Mouse (Mus musculus) thymus, adult 2 months (tissue): ENCODE measurements at regions not wholly inside any gene's neighbourhood (a gene's known extent, or its start where the extent isn't known, plus 50 kb on each side); places are given as distances from the start of the nearest gene placed in this dataset.

ENCODE experiments used
- DNase-seq: peaks from one replicate; pipeline ENCODE4 v3.0.0; 2021
- H3K27ac ChIP-seq: fragments of 200-500 bp; 2 replicates; pipeline ENCODE4 v1.5.1; 2012; ENCODE audit warnings: low read length, control low read depth; ENCODE audit not compliant: control insufficient read depth, insufficient read depth
- H3K27me3 ChIP-seq: fragments of 200-500 bp; 2 replicates; pipeline ENCODE4 v1.6.1; 2012; ENCODE audit warnings: mild to moderate bottlenecking, low read length, moderate library complexity, mixed read lengths; ENCODE audit not compliant: control insufficient read depth, insufficient read depth
- H3K36me3 ChIP-seq: fragments of 200-500 bp; 2 replicates; pipeline ENCODE4 v1.6.1; 2012; ENCODE audit warnings: mild to moderate bottlenecking, low read length, moderate library complexity; ENCODE audit not compliant: control insufficient read depth, insufficient read depth
- H3K4me1 ChIP-seq: fragments of 200-500 bp; replicated peaks from 2 replicates; pipeline ENCODE4 v1.6.1; 2012; ENCODE audit warnings: low read length; ENCODE audit not compliant: control insufficient read depth, insufficient read depth
- H3K4me3 ChIP-seq: fragments of 200-500 bp; 2 replicates; pipeline ENCODE4 v1.5.1; 2012; ENCODE audit warnings: mild to moderate bottlenecking, low read length, control low read depth, moderate library complexity; ENCODE audit not compliant: control insufficient read depth, insufficient read depth
- CTCF ChIP-seq: fragments of 200-500 bp; IDR thresholded peaks from 2 replicates; pipeline ENCODE4 v1.5.1; 2012; ENCODE audit warnings: mild to moderate bottlenecking, control low read depth, low read length, moderate library complexity, borderline replicate concordance; ENCODE audit not compliant: control insufficient read depth, poor library complexity, insufficient read depth; ENCODE audit errors: extremely low read depth
- POLR2A ChIP-seq: fragments of 200-500 bp; IDR thresholded peaks from 2 replicates; pipeline ENCODE4 v1.6.1; 2012; ENCODE audit warnings: mild to moderate bottlenecking, low read length, control low read depth, moderate library complexity; ENCODE audit not compliant: control insufficient read depth, poor library complexity, insufficient read depth; ENCODE audit errors: extremely low read depth
- WGBS: fragments of 180-500 bp; shearing (Covaris S2); methylation state at CpG from one replicate; pipeline ENCODE4 v1.1.7; 2018; 5-methylcytosine and 5-hydroxymethylcytosine counted together

- no peaks in the 10 kb centered on the region for H3K27me3 ChIP-seq
- TF ChIP-seq CTCF (no peak), POLR2A (no peak)
- 92% methylated on average over 3 of the region's 3 CpGs for WGBS
- no peak overlapping the region for H3K27ac ChIP-seq
- DNase-seq = no peak
- no peak overlapping the region for H3K4me3 ChIP-seq
- H3K36me3 ChIP-seq = no peaks in the 10 kb centered on the region
- H3K4me1 ChIP-seq = no peaks in the 10 kb centered on the region
Measured at GRCm38 (mm10) chr3:157714023-157714422, 147.3 kb downstream of the Ptger3 start.

- no peaks in the 10 kb centered on the region for H3K4me1 ChIP-seq
- WGBS = 92% methylated on average over 1 of the region's 1 CpGs
- TF ChIP-seq CTCF (no peak), POLR2A (no peak)
- H3K4me3 ChIP-seq = no peak overlapping the region
- no peaks in the 10 kb centered on the region for H3K27me3 ChIP-seq
- H3K27ac ChIP-seq = no peak overlapping the region
- DNase-seq = no peak
- H3K36me3 ChIP-seq = no peaks in the 10 kb centered on the region
Measured at GRCm38 (mm10) chr3:157710790-157711381, 144.2 kb downstream of the Ptger3 start.

GRCm38 (mm10) chr3:157699961-157700360, 133.3 kb downstream of the Ptger3 start:
- DNase-seq = no peak
- Histone ChIP-seq H3K4me3 (no peak overlapping the region), H3K27me3 (no peaks in the 10 kb centered on the region), H3K36me3 (no peaks in the 10 kb centered on the region), H3K4me1 (no peaks in the 10 kb centered on the region), H3K27ac (no peak overlapping the region)
- TF ChIP-seq CTCF (no peak), POLR2A (no peak)

GRCm38 (mm10) chr3:157698529-157698928, 131.8 kb downstream of the Ptger3 start:
- TF ChIP-seq CTCF (no peak), POLR2A (no peak)
- Histone ChIP-seq H3K36me3 (no peaks in the 10 kb centered on the region), H3K27ac (no peak overlapping the region), H3K4me3 (no peak overlapping the region), H3K4me1 (no peaks in the 10 kb centered on the region), H3K27me3 (no peaks in the 10 kb centered on the region)
- DNase-seq = no peak
- 50% methylated on average over 5 of the region's 5 CpGs for WGBS

- no peak for DNase-seq
- TF ChIP-seq CTCF = no peak
- no peak for TF ChIP-seq POLR2A
- Histone ChIP-seq H3K27me3 (no peaks in the 10 kb centered on the region), H3K36me3 (no peaks in the 10 kb centered on the region), H3K4me3 (no peak overlapping the region), H3K4me1 (no peaks in the 10 kb centered on the region), H3K27ac (no peak overlapping the region)
- WGBS = 93% methylated on average over 19 of the region's 19 CpGs
Measured at GRCm38 (mm10) chr3:157695128-157696075, 128.7 kb downstream of the Ptger3 start.
